Mouse (Mus musculus) heart, postnatal 36 days (tissue): Measurements from ENCODE around the gene Clrn2. TPM values are rescaled to one million over a fixed set of nuclear protein-coding genes. Genes with fewer than 3 reads are reported as not detected.

Experiments
- DNase-seq, 2 experiments: peaks; one replicate each; pipeline ENCODE4 v3.0.0; 2021 to 2022
- intact Hi-C: fragments of 180-260 bp; cut with DNase I; formaldehyde crosslinking; loops from one replicate; pipeline ENCODE4 v1.15.1; 2025
- total RNA-seq, 2 experiments: library from RNA; stranded (reverse); gene quantifications; 2 replicates each; pipeline ENCODE4 v1.2.3; 2021

Gene Clrn2
- total RNA-seq, 2 experiments from 2014 or later = not detected

GRCm38 (mm10) chr5:45496930-45497550 is 43.5 kb downstream of the Clrn2 start:
- DNase-seq = no peak
- intact Hi-C loops = loop anchor here (10.0 kb wide), 1 partner anchor 358 kb away; the partner anchor contains the start of gene Lcorl

- DNase-seq = no peak
- intact Hi-C loops = loop anchor here (10.0 kb wide), 1 partner anchor 357 kb away; the partner anchor contains the start of gene Lcorl
These were observed 44.0 kb downstream of the Clrn2 start for GRCm38 (mm10) chr5:45497564-45497963.

GRCm38 (mm10) chr5:45510071-45510470 is 56.5 kb downstream of the Clrn2 start:
- DNase-seq = no peak
- intact Hi-C loops = no loop called here

GRCm38 (mm10) chr5:45512908-45513307 is 59.4 kb downstream of the Clrn2 start:
- intact Hi-C loops = no loop called here
- DNase-seq = no peak

- no peak for DNase-seq
- intact Hi-C loops = no loop called here
These were observed 60.0 kb downstream of the Clrn2 start for GRCm38 (mm10) chr5:45513511-45513910.

Other genes with a start within 250 kb of the Clrn2 start
- gene Qdpr, start 3.5 kb upstream of the Clrn2 start, total RNA-seq = 10 to 100 TPM; 80.7 to 82.9 TPM
- 100 to 1,000 TPM in 1 of 2 experiments, 10 to 100 TPM in 1; 95.5 to 116 TPM for gene Lap3, start 39.6 kb downstream of the Clrn2 start, total RNA-seq
- 10 to 100 TPM; 55.0 TPM for gene Med28, start 66.5 kb downstream of the Clrn2 start, total RNA-seq
- gene Fam184b, start 185.9 kb downstream of the Clrn2 start, total RNA-seq = under 1 TPM; 0.05 to 0.06 TPM
- gene Ncapg, start 216.2 kb downstream of the Clrn2 start, total RNA-seq = under 1 TPM; 0.39 to 0.41 TPM